Mouse (Mus musculus) midbrain, postnatal 0 days (tissue): ENCODE measurements at regions not wholly inside any gene's neighbourhood (a gene's known extent, or its start where the extent isn't known, plus 50 kb on each side); places are given as distances from the start of the nearest gene placed in this dataset.
"Not testable (repeated sequence)": the region's sequence is repeated elsewhere in the genome, so short reads cannot be mapped to it uniquely, and the experiment has no call there.

Experiments used
- ATAC-seq: fragments of 200-750 bp; cut with Nextera tagmentation; 2 replicates; pipeline ENCODE4 v1.8.0; 2017; ENCODE audit warnings: moderate number of reproducible peaks, mild to moderate bottlenecking, moderate TSS enrichment, moderate library complexity; ENCODE audit not compliant: low FRiP score
- DNase-seq: peaks from one replicate; pipeline ENCODE4 v3.0.0-alpha.2; 2015; ENCODE audit warnings: low spot score
- H3K27ac ChIP-seq: fragments of 300-500 bp; sonication (generic); 2 replicates; pipeline ENCODE4 v1.5.1; 2014; ENCODE audit warnings: low read depth, mild to moderate bottlenecking, low read length, mixed read lengths
- H3K27me3 ChIP-seq: fragments of 300-500 bp; sonication (generic); 2 replicates; pipeline ENCODE4 v1.6.1; 2014; ENCODE audit warnings: low read length, control low read depth, mixed read lengths; ENCODE audit not compliant: insufficient read depth
- H3K36me3 ChIP-seq: fragments of 300-500 bp; sonication (generic); 2 replicates; pipeline ENCODE4 v1.6.1; 2014; ENCODE audit warnings: low read length, control low read depth, mixed read lengths; ENCODE audit not compliant: insufficient read depth
- H3K4me1 ChIP-seq: fragments of 300-500 bp; sonication (generic); 2 replicates; pipeline ENCODE4 v1.6.1; 2014; ENCODE audit warnings: mild to moderate bottlenecking, control low read depth, antibody characterized with exemption, low read length, mixed read lengths; ENCODE audit not compliant: insufficient read depth
- H3K4me2 ChIP-seq: fragments of 300-500 bp; sonication (generic); 2 replicates; pipeline ENCODE4 v1.6.1; 2014; ENCODE audit warnings: low read depth, mild to moderate bottlenecking, low read length, mixed read lengths; ENCODE audit not compliant: poor library complexity, severe bottlenecking
- H3K4me3 ChIP-seq: fragments of 300-500 bp; sonication (generic); 2 replicates; pipeline ENCODE4 v1.5.1; 2014; ENCODE audit warnings: low read depth, mild to moderate bottlenecking, low read length, moderate library complexity
- H3K9ac ChIP-seq: fragments of 300-500 bp; sonication (generic); replicated peaks from 2 replicates; pipeline ENCODE4 v1.6.1; 2014; ENCODE audit warnings: mild to moderate bottlenecking, low read length, moderate library complexity, mixed read lengths; ENCODE audit not compliant: poor library complexity, severe bottlenecking
- H3K9me3 ChIP-seq: fragments of 300-500 bp; sonication (generic); 2 replicates; pipeline ENCODE4 v1.6.1; 2016; ENCODE audit warnings: low read length, control low read depth
- CTCF ChIP-seq: IDR thresholded peaks from 2 replicates; pipeline ENCODE4 v1.5.1; 2016; ENCODE audit warnings: antibody characterized with exemption, mild to moderate bottlenecking
- WGBS: fragments of 180-500 bp; shearing (Covaris S2); extraction: QIAGEN DNeasy Blood & Tissue Kit; methylation state at CpG from one replicate; pipeline ENCODE4 v1.1.7; 2014; 5-methylcytosine and 5-hydroxymethylcytosine counted together

DNA sequence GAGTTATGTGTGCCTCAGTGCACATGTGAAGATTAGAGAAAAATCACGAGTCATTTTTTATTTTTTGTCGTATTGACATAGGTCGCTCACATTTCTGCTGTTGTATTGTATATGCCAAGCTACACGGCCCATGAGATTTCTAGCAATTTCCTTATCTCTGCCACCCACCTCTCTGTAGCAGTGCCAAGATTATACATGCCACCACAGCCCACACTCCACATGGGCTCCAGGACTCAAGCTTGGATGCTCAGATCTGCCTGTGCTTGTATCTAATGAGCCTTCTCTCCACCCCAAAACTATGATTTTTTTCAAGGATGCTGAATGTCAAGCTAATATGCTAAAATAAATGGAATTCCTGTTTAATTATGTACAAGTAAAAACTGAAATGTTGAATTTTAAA is 259.3 kb upstream of the Pld5 start:
- no peak for ATAC-seq
- Histone ChIP-seq H3K9ac (no peak overlapping the region), H3K4me2 (no peak overlapping the region), H3K4me3 (no peak overlapping the region), H3K27me3 (no peaks in the 10 kb centered on the region), H3K9me3 (no peaks in the 10 kb centered on the region), H3K27ac (no peak overlapping the region), H3K36me3 (no peaks in the 10 kb centered on the region), H3K4me1 (no peaks in the 10 kb centered on the region)
- 85% methylated on average over 4 of the region's 4 CpGs for WGBS
- no peak for TF ChIP-seq CTCF
- DNase-seq: no peak

DNA sequence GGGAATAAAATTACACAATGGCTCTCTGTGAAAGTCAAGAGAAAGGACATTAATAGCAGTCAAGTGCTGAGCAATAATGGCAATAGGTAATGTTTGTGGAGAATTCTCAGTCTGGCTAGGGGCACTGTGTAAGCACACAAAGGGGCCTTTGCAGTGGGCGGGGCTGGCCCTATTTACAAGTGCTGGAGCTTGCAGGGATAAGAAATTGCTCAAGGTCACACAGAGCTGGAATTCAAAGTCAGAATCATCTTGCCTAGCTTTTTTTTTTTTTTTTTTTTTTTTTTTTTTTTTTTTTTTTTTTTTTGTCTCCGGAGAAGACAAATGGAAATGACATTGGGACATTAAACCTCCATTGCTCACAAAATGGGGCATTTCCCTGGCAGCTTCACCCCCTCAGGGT is 253.9 kb upstream of the Pld5 start:
- no peak overlapping the region for H3K27ac ChIP-seq
- no peaks in the 10 kb centered on the region for H3K9me3 ChIP-seq
- no peak for DNase-seq
- 77% methylated on average over 2 of the region's 2 CpGs for WGBS
- H3K4me2 ChIP-seq: no peak overlapping the region
- no peak for TF ChIP-seq CTCF
- no peak for ATAC-seq
- H3K4me3 ChIP-seq: no peak overlapping the region
- no peaks in the 10 kb centered on the region for H3K27me3 ChIP-seq
- H3K36me3 ChIP-seq: no peaks in the 10 kb centered on the region
- no peaks in the 10 kb centered on the region for H3K4me1 ChIP-seq
- H3K9ac ChIP-seq: no peak overlapping the region

DNA sequence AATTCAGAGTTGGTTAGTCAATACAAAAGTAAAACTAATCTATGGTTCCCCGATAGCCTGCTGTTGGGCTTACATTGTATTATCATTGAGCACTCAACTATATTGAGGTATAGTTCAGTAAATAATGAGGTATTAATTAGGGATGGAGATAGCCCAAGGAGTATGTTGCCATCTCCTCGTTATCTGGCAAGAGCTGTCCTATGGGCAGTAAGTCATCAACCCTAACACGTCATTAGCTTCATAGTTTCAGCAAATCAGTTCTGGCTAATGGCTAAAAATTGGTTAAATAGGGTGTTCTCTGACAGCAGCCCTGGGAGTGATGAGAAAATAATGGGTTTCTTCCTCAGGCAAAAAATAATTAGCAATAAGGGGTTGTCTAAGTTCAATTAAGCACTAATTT is 236.4 kb upstream of the Pld5 start:
- WGBS: 79% methylated on average over 3 of the region's 3 CpGs
- DNase-seq (no peak), ATAC-seq (no peak)
- Histone ChIP-seq H3K4me3 (no peak overlapping the region), H3K9me3 (no peaks in the 10 kb centered on the region), H3K27ac (no peak overlapping the region), H3K9ac (no peak overlapping the region), H3K4me1 (no peaks in the 10 kb centered on the region), H3K27me3 (no peaks in the 10 kb centered on the region), H3K4me2 (no peak overlapping the region), H3K36me3 (no peaks in the 10 kb centered on the region)
- no peak for TF ChIP-seq CTCF

DNA sequence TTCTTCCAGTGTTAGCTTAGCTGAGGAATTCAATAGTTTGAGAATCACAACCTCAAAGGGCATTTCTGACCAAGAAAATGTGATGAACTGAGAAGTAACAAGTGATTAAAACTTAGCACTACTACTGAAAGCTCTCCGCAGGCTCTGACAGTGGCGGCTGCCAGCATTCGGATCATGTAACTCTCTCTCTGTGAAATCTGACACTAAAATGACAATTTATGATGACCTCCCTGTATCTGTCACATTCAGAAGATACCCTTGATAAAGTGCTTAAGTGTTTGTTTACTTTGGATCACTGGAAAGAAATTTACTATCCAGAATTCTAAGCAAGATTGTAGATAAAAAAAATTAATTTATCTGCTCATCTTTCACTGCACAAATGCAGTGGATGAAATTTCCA is 230.3 kb upstream of the Pld5 start:
- TF ChIP-seq CTCF: no peak
- H3K4me1 ChIP-seq: no peaks in the 10 kb centered on the region
- no peak overlapping the region for H3K4me3 ChIP-seq
- H3K36me3 ChIP-seq: no peaks in the 10 kb centered on the region
- DNase-seq: no peak
- H3K4me2 ChIP-seq: no peak overlapping the region
- H3K27ac ChIP-seq: no peak overlapping the region
- no peak overlapping the region for H3K9ac ChIP-seq
- 76% methylated on average over 3 of the region's 3 CpGs for WGBS
- ATAC-seq: no peak
- no peaks in the 10 kb centered on the region for H3K9me3 ChIP-seq
- H3K27me3 ChIP-seq: no peaks in the 10 kb centered on the region

DNA sequence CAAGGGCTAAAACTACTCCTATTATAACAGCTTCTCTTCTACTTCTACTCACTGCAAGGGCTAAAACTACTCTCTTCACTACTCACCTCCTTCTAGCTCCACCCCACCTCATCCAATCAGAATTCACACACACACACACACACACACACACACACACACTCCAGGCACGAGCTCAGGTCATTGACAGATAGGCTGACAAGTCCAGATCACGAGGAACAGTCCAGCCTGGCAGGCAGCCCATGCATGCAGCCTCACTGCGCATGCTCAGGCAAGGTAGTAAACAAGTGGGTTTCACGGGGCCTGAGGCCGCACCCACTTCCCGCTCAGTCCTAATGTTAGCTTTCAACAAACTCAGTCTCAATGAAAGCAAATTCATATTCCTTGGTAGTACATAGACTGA is 229.6 kb upstream of the Pld5 start:
- ATAC-seq, DNase-seq, H3K9me3 ChIP-seq, H3K36me3 ChIP-seq, H3K4me2 ChIP-seq, H3K27ac ChIP-seq, H3K4me3 ChIP-seq, H3K27me3 ChIP-seq, H3K4me1 ChIP-seq, H3K9ac ChIP-seq: not testable (repeated sequence)
- 77% methylated on average over 6 of the region's 6 CpGs for WGBS

DNA sequence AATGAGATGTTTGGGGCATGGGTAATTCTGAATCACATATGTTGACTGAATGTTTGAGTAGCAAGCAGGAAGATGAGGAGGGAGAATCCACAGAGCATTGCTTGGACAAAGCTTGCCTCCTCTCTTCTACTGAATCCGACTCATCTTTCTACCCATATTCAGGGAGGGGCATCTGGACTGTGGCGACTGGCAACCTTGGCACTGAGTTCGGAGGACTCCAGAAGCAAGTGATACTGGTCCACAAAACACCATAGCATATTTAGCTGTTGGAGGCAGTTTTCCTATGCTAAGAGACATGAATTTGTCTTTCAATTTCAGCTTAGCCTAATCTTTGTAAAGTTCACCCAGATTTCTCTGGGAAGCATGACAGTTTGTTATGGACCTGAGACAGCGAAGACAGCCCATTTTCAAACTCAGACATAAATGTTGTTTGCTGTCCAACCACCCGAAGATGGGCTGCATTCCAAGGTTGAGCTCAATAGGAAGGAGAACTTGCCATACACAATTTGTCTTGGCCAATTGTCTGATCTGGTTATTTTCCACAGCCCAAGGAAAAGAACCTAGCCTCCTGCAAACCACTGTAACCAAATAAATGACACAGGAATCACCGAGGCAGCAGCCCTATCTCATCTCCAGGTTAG is 224.0 kb upstream of the Pld5 start:
- H3K9ac ChIP-seq: no peak overlapping the region
- no peaks in the 10 kb centered on the region for H3K36me3 ChIP-seq
- no peak for ATAC-seq
- DNase-seq: no peak
- no peaks in the 10 kb centered on the region for H3K4me1 ChIP-seq
- H3K27ac ChIP-seq: no peak overlapping the region
- no peak overlapping the region for H3K4me3 ChIP-seq
- TF ChIP-seq CTCF: no peak
- no peaks in the 10 kb centered on the region for H3K27me3 ChIP-seq
- no peaks in the 10 kb centered on the region for H3K9me3 ChIP-seq
- WGBS: 89% methylated on average over 6 of the region's 6 CpGs
- no peak overlapping the region for H3K4me2 ChIP-seq
